Mouse (Mus musculus) liver, postnatal 0 days (tissue): ENCODE data around the gene Aga. TPM values are rescaled to one million over a fixed set of nuclear protein-coding genes. Genes with fewer than 3 reads are reported as not detected.
"Not testable (repeated sequence)": the region's sequence is repeated elsewhere in the genome, so short reads cannot be mapped to it uniquely, and the experiment has no call there.

Source experiments
- ATAC-seq: fragments of 200-750 bp; cut with Nextera tagmentation; 2 replicates; pipeline ENCODE4 v1.8.0; 2017; ENCODE audit warnings: mild to moderate bottlenecking, moderate library complexity
- DNase-seq: peaks from one replicate; pipeline ENCODE4 v3.0.0-alpha.2; 2016
- H3K27ac ChIP-seq: fragments of 300-500 bp; sonication (generic); 2 replicates; pipeline ENCODE4 v1.5.1; 2014; ENCODE audit warnings: antibody characterized with exemption, moderate library complexity, mild to moderate bottlenecking, low read depth
- H3K27me3 ChIP-seq: fragments of 300-500 bp; sonication (generic); 2 replicates; pipeline ENCODE4 v1.6.1; 2014; ENCODE audit warnings: low read length, control low read depth, mixed read lengths; ENCODE audit not compliant: insufficient read depth
- H3K36me3 ChIP-seq: fragments of 300-500 bp; sonication (generic); replicated peaks from 2 replicates; pipeline ENCODE4 v1.6.1; 2014; ENCODE audit warnings: mild to moderate bottlenecking, control low read depth, low read length, moderate library complexity, mixed read lengths; ENCODE audit not compliant: insufficient read depth
- H3K4me1 ChIP-seq: fragments of 300-500 bp; sonication (generic); 2 replicates; pipeline ENCODE4 v1.6.1; 2014; ENCODE audit warnings: antibody characterized with exemption, mild to moderate bottlenecking, control low read depth; ENCODE audit not compliant: insufficient read depth
- H3K4me2 ChIP-seq: fragments of 300-500 bp; sonication (generic); 2 replicates; pipeline ENCODE4 v1.6.1; 2014; ENCODE audit warnings: low read depth, mild to moderate bottlenecking, low read length, moderate library complexity, mixed read lengths
- H3K4me3 ChIP-seq: fragments of 300-500 bp; sonication (generic); 2 replicates; pipeline ENCODE4 v1.5.1; 2014; ENCODE audit warnings: low read depth, low read length
- H3K9ac ChIP-seq: fragments of 300-500 bp; sonication (generic); replicated peaks from 2 replicates; pipeline ENCODE4 v1.6.1; 2014; ENCODE audit warnings: mild to moderate bottlenecking, moderate library complexity
- H3K9me3 ChIP-seq: fragments of 300-500 bp; sonication (generic); 2 replicates; pipeline ENCODE4 v1.6.1; 2016; ENCODE audit warnings: mild to moderate bottlenecking, control low read depth, low read length, mixed read lengths
- CTCF ChIP-seq: sonication (generic); IDR thresholded peaks from 2 replicates; pipeline ENCODE4 v1.5.1; 2016; ENCODE audit warnings: antibody characterized with exemption, low read depth
- EP300 ChIP-seq: IDR thresholded peaks from 2 replicates; pipeline ENCODE4 v1.6.1; 2016; ENCODE audit warnings: antibody characterized with exemption, low read depth, mild to moderate bottlenecking
- WGBS: fragments of 180-500 bp; shearing (Covaris S2); extraction: QIAGEN DNeasy Blood & Tissue Kit; methylation state at CpG from one replicate; pipeline ENCODE4 v1.1.7; 2014; ENCODE audit not compliant: insufficient replicate concordance; 5-methylcytosine and 5-hydroxymethylcytosine counted together
- polyA plus RNA-seq: library from polyadenylated mRNA; unstranded; fragments of >200 nt; fragmentation: Nextera tagmentation; extraction: Ambion mirVana; gene quantifications from 2 replicates; pipeline ENCODE4 v1.2.1, GENCODE M21; 2015

Gene Aga
- 27.5 and 27.8 TPM in 2 replicates for polyA plus RNA-seq

DNA sequence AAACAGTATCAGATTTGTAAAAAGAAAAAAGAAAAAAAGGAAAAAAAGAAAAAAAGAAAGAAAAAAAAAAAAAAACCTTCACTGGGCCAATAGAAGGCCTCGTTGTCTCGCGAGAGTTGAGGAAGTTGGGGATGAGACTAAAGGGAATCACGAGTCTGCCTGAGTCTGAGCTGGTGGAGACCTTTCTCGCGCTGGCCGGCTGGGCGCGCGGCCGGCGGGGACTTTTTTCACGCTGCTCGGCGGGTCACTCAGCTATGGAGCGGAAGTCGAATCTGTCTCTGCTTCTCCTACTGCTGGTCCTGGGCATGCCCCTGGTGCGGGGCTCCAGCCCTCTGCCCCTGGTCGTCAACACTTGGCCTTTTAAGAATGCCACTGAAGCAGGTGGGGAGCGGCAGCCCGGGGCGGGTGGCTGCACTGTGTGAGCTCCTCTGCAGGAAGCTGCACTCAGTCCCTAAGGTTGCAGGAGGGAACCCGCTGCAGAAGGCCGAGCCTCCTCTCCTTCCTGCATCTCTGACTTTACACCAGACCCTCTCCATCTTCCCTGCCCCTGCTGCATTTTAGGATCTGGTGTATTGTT lies at the start of gene Aga:
TSS of gene Aga (plus strand) at position 177 of the 577 bp plus-strand sequence.
- H3K36me3 ChIP-seq = peaks cover 14% of the 10 kb centered on the region
- H3K4me1 ChIP-seq = peaks cover 7% of the 10 kb centered on the region
- peak; percentile 99 for ATAC-seq

GRCm38 (mm10) chr8:53489063-53489462 lies 22.5 kb upstream of the Aga start:
- Histone ChIP-seq H3K36me3 (no peaks in the 10 kb centered on the region), H3K27ac (no peak overlapping the region), H3K4me3 (no peak overlapping the region), H3K27me3 (no peaks in the 10 kb centered on the region), H3K4me2 (no peak overlapping the region), H3K4me1 (no peaks in the 10 kb centered on the region), H3K9me3 (no peaks in the 10 kb centered on the region), H3K9ac (no peak overlapping the region)
- 55% methylated on average over 2 of the region's 2 CpGs for WGBS
- TF ChIP-seq CTCF = no peak
- TF ChIP-seq EP300 = no peak
- ATAC-seq (no peak), DNase-seq (no peak)

More for the DNA sequence above, at the start of gene Aga:
- H3K27me3 ChIP-seq = no peaks in the 10 kb centered on the region
- WGBS = 1% methylated on average over 24 of the region's 24 CpGs
- peak within 1 kb of the TSS; percentile 73 for H3K4me2 ChIP-seq
- no peaks in the 10 kb centered on the region for H3K9me3 ChIP-seq
- peak within 1 kb of the TSS; percentile 88 for H3K27ac ChIP-seq
- TF ChIP-seq CTCF = no peak
- peak; percentile 60 for TF ChIP-seq EP300
- peak within 1 kb of the TSS; percentile 87 for H3K9ac ChIP-seq
- peak; percentile 89 for DNase-seq
- peak within 1 kb of the TSS; percentile 68 for H3K4me3 ChIP-seq

DNA sequence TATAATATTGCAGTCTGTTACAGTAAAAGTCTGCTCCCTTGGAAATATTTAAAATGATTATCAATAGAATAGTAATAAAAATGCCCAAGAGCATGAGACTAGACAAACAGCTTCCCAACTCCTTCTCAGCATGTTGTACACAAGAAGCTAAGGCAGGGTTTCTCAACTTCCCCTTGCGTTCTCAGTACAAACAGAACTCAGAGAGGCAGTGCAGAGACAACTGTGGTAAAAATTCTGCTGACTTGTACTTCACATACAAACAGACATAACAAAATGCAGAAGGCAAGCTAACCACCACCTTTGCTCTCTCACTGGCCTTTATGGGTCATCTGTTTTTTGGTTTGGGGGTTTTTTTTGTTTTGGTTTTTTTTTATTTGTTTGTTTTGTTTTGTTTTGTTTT lies 15.3 kb upstream of the Aga start:
- Histone ChIP-seq H3K27me3 (no peaks in the 10 kb centered on the region), H3K9ac (no peak overlapping the region), H3K27ac (no peak overlapping the region), H3K4me1 (no peaks in the 10 kb centered on the region), H3K36me3 (no peaks in the 10 kb centered on the region), H3K4me2 (no peak overlapping the region), H3K4me3 (no peak overlapping the region), H3K9me3 (no peaks in the 10 kb centered on the region)
- WGBS = 48% methylated on average over 1 of the region's 1 CpGs
- no peak for TF ChIP-seq EP300
- TF ChIP-seq CTCF = no peak
- 0 out of 2 replicates have a peak, but pooled peaks have one; percentile 15 for ATAC-seq
- no peak for DNase-seq

GRCm38 (mm10) chr8:53496885-53497326 lies 14.6 kb upstream of the Aga start:
- Histone ChIP-seq H3K9me3 (no peaks in the 10 kb centered on the region), H3K4me2 (no peak overlapping the region), H3K27me3 (no peaks in the 10 kb centered on the region), H3K4me1 (no peaks in the 10 kb centered on the region), H3K36me3 (no peaks in the 10 kb centered on the region), H3K4me3 (no peak overlapping the region), H3K9ac (no peak overlapping the region), H3K27ac (no peak overlapping the region)
- ATAC-seq = no peak
- WGBS = 66% methylated on average over 3 of the region's 3 CpGs
- no peak for TF ChIP-seq EP300
- TF ChIP-seq CTCF = no peak
- no peak for DNase-seq

- not testable (repeated sequence) for H3K27me3 ChIP-seq, H3K4me3 ChIP-seq, H3K36me3 ChIP-seq, H3K27ac ChIP-seq, H3K9me3 ChIP-seq, H3K4me2 ChIP-seq, DNase-seq, H3K9ac ChIP-seq, H3K4me1 ChIP-seq, ATAC-seq
- 69% methylated on average over 3 of the region's 3 CpGs for WGBS
These were observed 26.5 kb downstream of the Aga start for GRCm38 (mm10) chr8:53538049-53538448.

DNA sequence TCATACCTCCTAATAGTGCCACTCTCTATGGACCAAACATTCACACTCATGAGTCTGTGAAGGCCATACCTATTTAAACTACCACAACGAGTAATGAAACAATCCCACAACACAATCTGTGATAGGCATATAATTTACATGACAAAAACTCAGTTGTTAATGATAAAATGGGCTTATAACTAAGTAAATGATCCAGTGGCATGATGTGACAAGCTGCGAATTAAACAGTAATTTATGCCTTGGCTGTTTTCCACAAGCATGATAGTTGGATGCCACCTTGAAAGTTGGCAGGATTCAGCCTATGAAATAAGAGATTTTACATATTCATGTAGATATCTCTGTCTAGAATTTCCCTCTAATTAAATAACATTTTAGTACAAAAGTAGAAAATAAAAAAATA lies 28.1 kb downstream of the Aga start:
- TF ChIP-seq CTCF (no peak), EP300 (no peak)
- no peaks in the 10 kb centered on the region for H3K9me3 ChIP-seq
- H3K4me2 ChIP-seq = no peak overlapping the region
- H3K27me3 ChIP-seq = no peaks in the 10 kb centered on the region
- no peak overlapping the region for H3K9ac ChIP-seq
- WGBS = 59% methylated on average over 2 of the region's 2 CpGs
- no peak for ATAC-seq
- no peaks in the 10 kb centered on the region for H3K4me1 ChIP-seq
- H3K27ac ChIP-seq = no peak overlapping the region
- no peak for DNase-seq
- no peak overlapping the region for H3K4me3 ChIP-seq
- no peaks in the 10 kb centered on the region for H3K36me3 ChIP-seq
